Mouse (Mus musculus): ENCODE measurements around the gene Chrne. TPM values are rescaled to one million over a fixed set of nuclear protein-coding genes. Genes with fewer than 3 reads are reported as not detected.
A peak's percentile ranks its signal among the peaks of the same experiment; 100 is the strongest.

Chrne gene
- total and polyA plus RNA-seq, 3 experiments = not detected

DNA sequence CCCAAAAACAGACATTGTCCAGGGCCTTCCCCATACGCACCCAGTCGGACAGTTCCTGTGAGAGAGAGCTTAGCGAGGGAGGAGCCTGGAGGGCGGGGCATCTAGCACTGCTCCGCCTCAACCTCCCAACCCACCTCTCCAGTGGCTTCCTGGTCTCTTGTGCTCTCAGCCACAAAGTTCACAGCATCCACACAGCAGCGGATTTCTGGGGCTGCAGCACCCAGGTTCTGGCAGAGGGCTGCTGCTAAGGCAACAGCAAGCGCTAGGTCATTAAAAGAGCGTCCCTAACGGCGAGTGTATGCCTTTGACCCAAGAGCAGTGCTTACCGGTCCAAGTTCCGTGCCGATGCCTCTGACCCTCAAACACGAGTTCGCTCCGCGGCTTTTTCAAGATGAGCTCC lies 3.9 kb downstream of the Chrne start:
- Histone ChIP-seq H3K27me3 (ENCODE audit: control insufficient read depth, insufficient read depth, low read length) (no peaks in the 10 kb centered on the region), H3K27ac (peak overlapping the region; percentile 40; the same call in 1 of the 2 replicates), H3K4me1 (ENCODE audit: control insufficient read depth, insufficient read depth, low read length) (peaks cover 3% of the 10 kb centered on the region), H3K4me3 (peak overlapping the region; percentile 48), H3K79me2 (replicated peaks; ENCODE audit: control insufficient read depth, insufficient read depth, low read length) (no peaks in the 10 kb centered on the region), H3K36me3 (ENCODE audit: control insufficient read depth, insufficient read depth, low read length) (no peaks in the 10 kb centered on the region), H3K9ac (ENCODE audit: low read depth, low read length) (peak overlapping the region; percentile 49)
- WGBS = 4% methylated on average over 17 of the region's 17 CpGs
- TF ChIP-seq CTCF (IDR thresholded peaks at IDR 0.05) (peak; percentile 20), EP300 (IDR thresholded peaks at IDR 0.05; ENCODE audit: insufficient read depth, low read depth, low read length) (0 out of 2 replicates have a peak, but pooled peaks have one; percentile 3), POLR2A (IDR thresholded peaks at IDR 0.05; ENCODE audit: insufficient read depth, low read depth, low read length) (peak; percentile 73)
- intact Hi-C loops (cut with DNase I) = no loop called here
- peak; percentile 79 to 83 for DNase-seq

DNA sequence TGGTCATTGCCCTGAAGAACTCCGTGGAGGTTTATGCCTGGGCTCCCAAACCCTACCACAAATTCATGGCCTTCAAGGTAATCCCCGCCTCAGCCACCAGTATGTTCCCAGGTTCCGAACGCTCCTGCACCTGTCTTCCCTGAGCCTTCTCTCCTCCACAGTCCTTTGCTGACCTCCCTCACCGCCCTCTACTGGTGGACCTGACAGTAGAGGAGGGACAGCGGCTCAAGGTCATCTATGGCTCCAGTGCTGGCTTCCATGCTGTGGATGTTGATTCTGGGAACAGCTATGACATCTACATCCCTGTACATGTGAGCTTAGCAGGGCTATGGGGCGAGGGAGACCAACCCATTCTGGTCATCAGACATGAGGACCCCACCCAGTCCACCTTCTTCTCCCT lies 6.5 kb downstream of the Chrne start:
- no peaks in the 10 kb centered on the region for H3K79me2 ChIP-seq (replicated peaks; ENCODE audit: control insufficient read depth, insufficient read depth, low read length)
- 89% methylated on average over 7 of the region's 7 CpGs for WGBS
- H3K27me3 ChIP-seq (ENCODE audit: control insufficient read depth, insufficient read depth, low read length) = no peaks in the 10 kb centered on the region
- no peak overlapping the region for H3K9ac ChIP-seq (ENCODE audit: low read depth, low read length)
- H3K4me3 ChIP-seq = no peak overlapping the region
- H3K4me1 ChIP-seq (ENCODE audit: control insufficient read depth, insufficient read depth, low read length) = peaks cover 3% of the 10 kb centered on the region
- no peak for DNase-seq
- intact Hi-C loops (cut with DNase I) = no loop called here
- no peak for TF ChIP-seq EP300 (IDR thresholded peaks at IDR 0.05; ENCODE audit: insufficient read depth, low read depth, low read length)
- TF ChIP-seq POLR2A (IDR thresholded peaks at IDR 0.05; ENCODE audit: insufficient read depth, low read depth, low read length) = no peak
- peak; percentile 30; the same call in 1 of the 2 replicates for TF ChIP-seq CTCF (IDR thresholded peaks at IDR 0.05)
- no peaks in the 10 kb centered on the region for H3K36me3 ChIP-seq (ENCODE audit: control insufficient read depth, insufficient read depth, low read length)
- no peak overlapping the region for H3K27ac ChIP-seq

- no peak for DNase-seq
- intact Hi-C loops (cut with DNase I) = no loop called here
- Histone ChIP-seq H3K79me2 (replicated peaks; ENCODE audit: control insufficient read depth, insufficient read depth, low read length) (no peaks in the 10 kb centered on the region), H3K4me3 (no peak overlapping the region), H3K27ac (no peak overlapping the region), H3K27me3 (ENCODE audit: control insufficient read depth, insufficient read depth, low read length) (no peaks in the 10 kb centered on the region), H3K36me3 (ENCODE audit: control insufficient read depth, insufficient read depth, low read length) (no peaks in the 10 kb centered on the region), H3K9ac (ENCODE audit: low read depth, low read length) (no peak overlapping the region), H3K4me1 (ENCODE audit: control insufficient read depth, insufficient read depth, low read length) (peaks cover 3% of the 10 kb centered on the region)
- peak; percentile 30 for TF ChIP-seq CTCF (IDR thresholded peaks at IDR 0.05)
- TF ChIP-seq POLR2A (IDR thresholded peaks at IDR 0.05; ENCODE audit: insufficient read depth, low read depth, low read length) = no peak
- TF ChIP-seq EP300 (IDR thresholded peaks at IDR 0.05; ENCODE audit: insufficient read depth, low read depth, low read length) = no peak
- 89% methylated on average over 4 of the region's 4 CpGs for WGBS
Observed at GRCm38 (mm10) chr11:70610752-70611151, 8.3 kb downstream of the Chrne start.

DNA sequence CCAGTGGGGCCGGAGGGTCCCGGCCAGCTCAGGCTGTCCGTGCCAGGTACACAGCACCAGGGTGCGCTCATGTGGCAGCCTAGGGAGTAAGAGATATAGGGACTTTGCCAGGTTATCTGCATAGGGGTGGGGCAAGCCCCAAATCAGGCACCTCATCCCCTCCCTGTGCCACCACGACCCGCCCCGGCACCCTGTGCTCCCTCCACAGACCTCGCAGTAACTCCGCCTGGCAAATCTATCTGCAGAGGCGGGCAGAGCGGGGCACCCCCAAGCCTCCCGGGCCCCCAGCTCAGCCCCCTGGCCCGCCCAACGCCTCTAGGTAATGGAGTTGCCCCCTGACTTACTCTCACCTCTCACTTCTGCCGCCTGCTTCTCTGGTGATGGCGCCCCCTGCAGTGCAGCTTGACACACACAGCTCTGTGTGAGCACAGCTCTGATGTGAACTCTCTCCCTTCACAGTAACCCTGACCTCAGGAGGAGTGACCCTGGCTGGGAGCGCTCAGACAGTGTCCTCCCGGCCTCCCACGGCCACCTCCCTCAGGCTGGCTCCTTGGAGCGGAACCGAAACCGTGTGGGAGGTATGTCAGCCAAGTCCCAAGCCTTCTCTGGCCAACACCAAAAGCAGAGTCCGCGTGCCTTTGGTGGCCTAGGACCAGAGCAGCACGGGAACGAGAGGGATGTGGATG lies 10.5 kb downstream of the Chrne start:
- Histone ChIP-seq H3K27ac (no peak overlapping the region), H3K27me3 (ENCODE audit: control insufficient read depth, insufficient read depth, low read length) (no peaks in the 10 kb centered on the region), H3K79me2 (replicated peaks; ENCODE audit: control insufficient read depth, insufficient read depth, low read length) (no peaks in the 10 kb centered on the region), H3K4me1 (ENCODE audit: control insufficient read depth, insufficient read depth, low read length) (no peaks in the 10 kb centered on the region), H3K36me3 (ENCODE audit: control insufficient read depth, insufficient read depth, low read length) (no peaks in the 10 kb centered on the region), H3K9ac (ENCODE audit: low read depth, low read length) (no peak overlapping the region), H3K4me3 (no peak overlapping the region)
- TF ChIP-seq CTCF (IDR thresholded peaks at IDR 0.05) (peak; percentile 55), EP300 (IDR thresholded peaks at IDR 0.05; ENCODE audit: insufficient read depth, low read depth, low read length) (no peak)
- 91% methylated on average over 26 of the region's 26 CpGs for WGBS
- intact Hi-C loops (cut with DNase I) = loop anchor here (5.0 to 10.0 kb wide), 2 partner anchors 154 to 196 kb away; partner anchors contain the start of genes Cxcl16, Med11, Pelp1 and Zmynd15
- DNase-seq = no peak

GRCm38 (mm10) chr11:70607611-70608010 lies 11.4 kb downstream of the Chrne start:
- TF ChIP-seq POLR2A (IDR thresholded peaks at IDR 0.05; ENCODE audit: insufficient read depth, low read depth, low read length) (no peak), CTCF (IDR thresholded peaks at IDR 0.05) (no peak), EP300 (IDR thresholded peaks at IDR 0.05; ENCODE audit: insufficient read depth, low read depth, low read length) (no peak)
- Histone ChIP-seq H3K79me2 (replicated peaks; ENCODE audit: control insufficient read depth, insufficient read depth, low read length) (no peaks in the 10 kb centered on the region), H3K9ac (ENCODE audit: low read depth, low read length) (no peak overlapping the region), H3K27ac (no peak overlapping the region), H3K4me1 (ENCODE audit: control insufficient read depth, insufficient read depth, low read length) (no peaks in the 10 kb centered on the region), H3K36me3 (ENCODE audit: control insufficient read depth, insufficient read depth, low read length) (no peaks in the 10 kb centered on the region), H3K4me3 (no peak overlapping the region), H3K27me3 (ENCODE audit: control insufficient read depth, insufficient read depth, low read length) (no peaks in the 10 kb centered on the region)
- no peak for DNase-seq
- intact Hi-C loops (cut with DNase I) = loop anchor here (5.0 to 10.0 kb wide), 2 partner anchors 153 to 195 kb away; partner anchors contain the start of genes Cxcl16, Med11, Pelp1 and Zmynd15
- 83% methylated on average over 9 of the region's 9 CpGs for WGBS

DNA sequence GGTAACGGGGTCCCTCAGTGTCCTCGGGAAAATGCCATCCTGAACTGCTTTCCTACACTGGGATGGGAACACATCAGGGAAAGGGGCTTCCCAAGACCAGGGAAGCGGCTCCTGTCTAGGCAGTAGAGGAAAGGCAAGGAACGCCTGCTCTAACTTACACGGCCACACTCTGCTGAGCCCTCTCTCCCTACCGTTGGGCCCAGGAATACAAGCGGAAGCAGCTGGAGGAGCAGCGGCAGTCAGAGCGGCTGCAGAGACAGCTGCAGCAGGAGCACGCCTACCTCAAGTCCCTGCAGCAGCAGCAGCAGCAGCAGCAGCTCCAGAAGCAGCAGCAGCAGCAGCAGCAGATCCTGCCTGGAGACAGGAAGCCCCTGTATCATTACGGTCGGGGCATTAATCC lies 12.3 kb downstream of the Chrne start:
- Histone ChIP-seq H3K4me3 (no peak overlapping the region), H3K79me2 (replicated peaks; ENCODE audit: control insufficient read depth, insufficient read depth, low read length) (no peaks in the 10 kb centered on the region), H3K4me1 (ENCODE audit: control insufficient read depth, insufficient read depth, low read length) (no peaks in the 10 kb centered on the region), H3K9ac (ENCODE audit: low read depth, low read length) (no peak overlapping the region), H3K36me3 (ENCODE audit: control insufficient read depth, insufficient read depth, low read length) (no peaks in the 10 kb centered on the region), H3K27ac (no peak overlapping the region), H3K27me3 (ENCODE audit: control insufficient read depth, insufficient read depth, low read length) (no peaks in the 10 kb centered on the region)
- no peak for DNase-seq
- WGBS = 81% methylated on average over 12 of the region's 12 CpGs
- intact Hi-C loops (cut with DNase I) = loop anchor here (5.0 to 10.0 kb wide), 2 partner anchors 152 to 194 kb away; partner anchors contain the start of genes Cxcl16, Med11, Pelp1 and Zmynd15
- TF ChIP-seq EP300 (IDR thresholded peaks at IDR 0.05; ENCODE audit: insufficient read depth, low read depth, low read length) = no peak
- TF ChIP-seq POLR2A (IDR thresholded peaks at IDR 0.05; ENCODE audit: insufficient read depth, low read depth, low read length) = no peak
- TF ChIP-seq CTCF (IDR thresholded peaks at IDR 0.05) = no peak
